Mouse (Mus musculus) left cerebral cortex, adult 18-20 months (tissue): ENCODE data around the gene Dmkn. TPM values are rescaled to one million over a fixed set of nuclear protein-coding genes. Genes with fewer than 3 reads are reported as not detected.

Source experiments
- DNase-seq, 2 experiments: peaks; one replicate each; pipeline ENCODE4 v3.0.0; 2021 to 2022; ENCODE audit warnings: low spot score in 2 of 2, mixed read lengths in 1 of 2
- total RNA-seq, 2 experiments: library from RNA; stranded (reverse); gene quantifications; 2 replicates each; pipeline ENCODE4 v1.2.3; 2021

Gene Dmkn
- total RNA-seq, 2 experiments from 2014 or later = 1.9 to 4.0 TPM

- DNase-seq = no peak
Observed at GRCm38 (mm10) chr7:30761769-30762352, 1.7 kb upstream of the Dmkn start.

GRCm38 (mm10) chr7:30765173-30765572 lies 1.6 kb downstream of the Dmkn start:
- no peak for DNase-seq

GRCm38 (mm10) chr7:30766408-30766807 lies 2.9 kb downstream of the Dmkn start:
- DNase-seq = no peak

GRCm38 (mm10) chr7:30769236-30769635 lies 5.7 kb downstream of the Dmkn start:
- no peak for DNase-seq

- DNase-seq = peak; percentile 12 to 21
Observed at GRCm38 (mm10) chr7:30776104-30776503, 12.5 kb downstream of the Dmkn start.

- no peak for DNase-seq
Observed at GRCm38 (mm10) chr7:30777081-30777579, 13.6 kb downstream of the Dmkn start.

GRCm38 (mm10) chr7:30777911-30778310 lies 14.4 kb downstream of the Dmkn start:
- DNase-seq = no peak

GRCm38 (mm10) chr7:30781792-30782191 lies 18.2 kb downstream of the Dmkn start:
- DNase-seq = no peak

- DNase-seq = no peak
Observed at GRCm38 (mm10) chr7:30782658-30783057, 19.1 kb downstream of the Dmkn start.

- DNase-seq = no peak
Observed at GRCm38 (mm10) chr7:30785154-30785553, 21.6 kb downstream of the Dmkn start.

GRCm38 (mm10) chr7:30785721-30786546 lies 22.4 kb downstream of the Dmkn start:
- no peak for DNase-seq

- no peak for DNase-seq
Observed at GRCm38 (mm10) chr7:30787377-30788022, 23.9 kb downstream of the Dmkn start, which contains the start of gene Krtdap. Krtdap (plus strand) TSS chr7:30787896.

GRCm38 (mm10) chr7:30790141-30790540 lies 26.6 kb downstream of the Dmkn start:
- DNase-seq = no peak

GRCm38 (mm10) chr7:30791921-30792320 lies 28.4 kb downstream of the Dmkn start:
- no peak for DNase-seq

- DNase-seq = no peak
Observed at GRCm38 (mm10) chr7:30794921-30795320, 31.4 kb downstream of the Dmkn start.

- peak in 1 of 2 experiments; percentile 16 for DNase-seq
Observed at GRCm38 (mm10) chr7:30796790-30797189, 33.2 kb downstream of the Dmkn start.

GRCm38 (mm10) chr7:30800653-30801052 lies 37.1 kb downstream of the Dmkn start:
- no peak for DNase-seq

GRCm38 (mm10) chr7:30803256-30803655 lies 39.7 kb downstream of the Dmkn start:
- DNase-seq = no peak

- DNase-seq = no peak
Observed at GRCm38 (mm10) chr7:30804026-30804715, 40.6 kb downstream of the Dmkn start.

- no peak for DNase-seq
Observed at GRCm38 (mm10) chr7:30805924-30806323, 42.4 kb downstream of the Dmkn start.

GRCm38 (mm10) chr7:30810319-30810718 lies 46.8 kb downstream of the Dmkn start:
- no peak for DNase-seq
